Mouse (Mus musculus): ENCODE data around the gene Abi1.
A peak's percentile ranks its signal among the peaks of the same experiment; 100 is the strongest.
"Not testable (repeated sequence)": the region's sequence is repeated elsewhere in the genome, so short reads cannot be mapped to it uniquely, and the experiment has no call there.

Gene Abi1

DNA sequence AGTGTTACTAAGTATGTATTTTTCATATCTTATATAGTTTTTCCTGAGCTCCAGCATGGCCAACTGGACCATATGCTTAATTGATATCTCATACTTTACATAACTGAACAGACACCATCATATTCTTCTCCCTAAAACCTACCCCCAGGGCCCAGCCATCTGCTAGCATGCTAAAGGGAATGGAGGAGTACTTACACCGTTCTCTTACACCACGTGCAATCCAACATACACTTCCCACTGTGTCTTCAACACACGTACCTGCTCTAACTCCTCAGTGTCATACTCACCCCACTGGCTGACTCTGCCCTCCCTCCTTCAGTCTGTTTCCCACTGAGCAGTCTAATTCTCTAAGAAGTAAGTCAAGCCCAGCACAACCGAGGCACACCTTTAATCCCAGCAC lies 11.2 kb downstream of the Abi1 start:
- DNase-seq, result no peak

DNA sequence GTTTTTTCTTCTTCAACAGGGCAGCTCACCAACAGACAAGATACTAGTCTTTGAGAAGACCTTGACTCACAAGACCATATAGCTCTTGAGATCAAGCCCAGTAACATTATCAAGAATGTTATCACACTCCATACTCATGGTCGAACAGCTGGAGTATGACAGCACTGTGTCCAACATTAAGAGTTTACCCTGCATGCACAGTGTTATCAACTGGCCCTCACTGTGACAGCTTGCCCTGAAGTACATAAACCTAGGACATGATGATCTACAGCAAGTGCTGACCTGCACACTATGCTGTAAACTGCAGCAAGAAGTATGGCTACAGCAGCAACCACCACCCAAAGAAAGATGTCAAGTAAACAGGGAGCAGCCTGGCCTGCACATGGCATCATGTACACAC lies 13.7 kb downstream of the Abi1 start:
- DNase-seq, result no peak

DNA sequence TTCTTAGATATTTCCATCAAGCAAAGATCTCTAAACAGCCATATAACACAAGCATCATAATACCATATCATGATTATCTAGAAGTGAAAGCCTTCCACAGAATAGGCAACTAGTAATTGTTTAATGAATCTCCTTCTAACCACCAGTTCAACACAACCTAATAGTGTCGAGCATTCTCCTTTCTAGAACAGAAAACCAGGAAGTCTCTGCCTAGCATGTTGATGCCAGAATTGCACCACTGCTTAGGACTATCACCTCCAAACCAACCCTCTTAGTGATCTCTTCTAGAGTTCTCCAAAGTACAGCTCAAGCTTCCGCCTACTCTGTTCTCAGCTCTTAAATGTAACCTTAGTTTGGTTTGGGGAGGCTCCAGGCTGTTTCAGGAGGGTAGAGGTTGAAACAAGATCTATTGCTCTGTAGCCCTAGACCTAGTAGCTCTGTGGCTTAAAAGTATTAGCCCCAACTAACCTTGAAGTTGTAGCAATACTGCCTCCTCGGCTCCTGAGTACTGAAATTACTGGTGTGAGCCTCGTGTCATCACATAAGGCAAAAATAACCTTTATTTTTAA lies 16.2 kb downstream of the Abi1 start:
- no peak for DNase-seq

DNA sequence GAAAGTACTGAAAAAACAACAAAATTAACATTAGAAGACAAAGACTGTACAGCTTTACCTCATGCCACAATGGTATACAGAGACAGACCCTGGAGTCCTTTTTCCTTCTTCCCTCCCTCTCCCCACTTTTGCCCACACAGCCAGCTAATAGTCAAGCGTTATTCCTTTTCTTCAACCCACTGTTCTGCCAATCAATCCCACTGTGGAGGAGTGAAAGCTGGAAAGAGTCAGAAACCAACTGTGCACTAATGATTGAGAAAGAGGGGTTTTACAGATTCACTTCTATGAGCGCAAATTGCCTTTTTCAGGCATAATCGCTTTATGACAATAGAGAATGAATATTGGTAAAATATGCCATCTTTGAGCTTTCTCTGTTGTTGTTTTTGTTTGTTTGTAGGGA lies 17.0 kb downstream of the Abi1 start:
- no peak for DNase-seq

DNA sequence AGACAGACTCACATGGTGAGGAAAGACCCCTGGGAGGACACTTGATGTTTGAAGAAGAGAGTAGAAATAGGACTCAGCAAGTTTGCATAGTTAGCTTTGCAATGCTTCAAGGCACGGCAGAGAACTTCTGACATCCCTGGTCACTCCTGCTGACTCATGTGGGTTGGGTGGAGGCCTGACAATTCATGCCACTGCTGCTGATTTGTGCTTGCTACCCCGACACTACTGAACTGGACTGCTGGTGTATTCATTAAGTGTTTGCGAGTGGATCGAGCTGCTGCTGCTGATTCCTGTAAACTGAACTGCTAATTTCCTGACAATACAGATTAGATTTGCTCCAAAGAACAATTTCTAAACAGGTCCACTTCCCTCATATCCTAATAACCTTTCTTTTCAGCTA lies 18.3 kb downstream of the Abi1 start:
- DNase-seq, result peak; percentile 21

DNA sequence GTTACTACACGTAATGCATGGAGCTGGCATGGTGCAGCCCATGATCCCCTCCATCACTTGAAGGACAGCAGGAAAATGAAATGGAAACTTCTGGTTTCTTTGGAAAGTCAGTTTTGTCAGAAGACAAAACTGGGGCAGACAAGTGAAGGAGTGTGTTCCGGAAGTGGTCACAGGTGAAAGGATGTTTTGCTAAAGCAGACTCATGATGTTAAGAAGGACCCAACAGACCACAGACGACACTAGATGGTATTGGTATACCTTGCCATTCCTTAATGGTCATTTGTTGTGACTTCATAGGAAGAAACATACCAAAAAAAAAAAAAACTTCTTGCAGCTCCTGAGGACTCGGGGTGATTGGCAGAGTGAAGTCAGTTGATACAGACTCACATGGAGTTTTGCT lies 18.7 kb downstream of the Abi1 start:
- no peak for DNase-seq

DNA sequence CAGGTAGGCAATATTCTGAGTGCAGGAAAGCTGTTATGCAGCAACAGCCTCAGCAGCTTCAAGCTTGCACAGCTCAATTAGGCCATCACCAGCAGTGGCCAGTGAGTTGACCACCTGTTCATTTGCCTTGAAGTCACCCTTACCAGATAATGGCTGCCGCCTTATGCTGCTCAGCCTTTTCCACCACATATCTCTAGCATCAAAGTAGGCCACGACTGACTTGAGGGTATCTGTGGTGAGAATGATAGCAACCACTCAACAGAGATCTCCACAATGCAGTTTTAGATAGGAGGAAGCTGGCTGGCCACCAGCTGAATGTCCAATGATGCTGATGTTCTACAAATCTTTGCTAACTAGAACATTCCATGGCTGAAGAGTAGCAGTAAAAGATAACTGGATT lies 20.9 kb downstream of the Abi1 start:
- no peak for DNase-seq

DNA sequence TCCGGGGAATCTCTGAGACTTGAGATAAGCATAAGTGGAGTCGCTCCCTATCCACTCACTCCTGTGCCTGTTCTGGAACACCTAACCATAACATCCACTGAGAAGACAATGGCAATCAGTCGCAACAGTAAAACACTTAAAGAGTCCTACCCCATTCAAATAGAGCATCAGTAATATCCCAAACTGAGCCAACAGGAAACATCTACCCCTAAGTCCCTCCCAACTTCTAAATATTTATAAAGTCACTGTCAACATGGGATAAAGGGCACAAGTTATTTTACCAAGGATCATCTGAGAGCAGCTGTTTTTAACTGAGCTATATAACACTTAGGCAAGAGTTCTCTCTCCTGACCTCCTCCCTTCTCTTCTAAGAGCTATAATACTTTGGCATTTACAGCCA lies 23.9 kb downstream of the Abi1 start:
- no peak for DNase-seq

DNA sequence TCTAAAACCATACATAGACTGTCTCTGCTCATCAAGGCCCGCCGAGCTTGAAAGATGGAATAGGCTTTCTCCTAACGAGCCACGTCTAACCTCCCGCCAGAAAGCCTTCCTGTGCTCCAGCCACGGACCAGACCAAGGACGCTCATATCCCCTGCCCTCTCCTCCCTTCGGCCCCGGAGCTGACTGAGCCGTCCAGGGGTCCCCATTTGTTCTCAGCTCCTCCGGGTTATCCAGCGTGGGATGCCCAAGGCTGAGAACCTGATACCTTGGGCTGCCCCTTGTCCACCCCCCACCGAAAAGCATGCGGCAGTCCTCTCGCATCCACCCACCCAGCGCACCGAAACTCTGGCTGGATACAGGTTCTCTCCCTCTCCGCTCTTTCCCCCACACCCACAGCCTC lies 24.7 kb downstream of the Abi1 start:
- DNase-seq, result no peak

DNA sequence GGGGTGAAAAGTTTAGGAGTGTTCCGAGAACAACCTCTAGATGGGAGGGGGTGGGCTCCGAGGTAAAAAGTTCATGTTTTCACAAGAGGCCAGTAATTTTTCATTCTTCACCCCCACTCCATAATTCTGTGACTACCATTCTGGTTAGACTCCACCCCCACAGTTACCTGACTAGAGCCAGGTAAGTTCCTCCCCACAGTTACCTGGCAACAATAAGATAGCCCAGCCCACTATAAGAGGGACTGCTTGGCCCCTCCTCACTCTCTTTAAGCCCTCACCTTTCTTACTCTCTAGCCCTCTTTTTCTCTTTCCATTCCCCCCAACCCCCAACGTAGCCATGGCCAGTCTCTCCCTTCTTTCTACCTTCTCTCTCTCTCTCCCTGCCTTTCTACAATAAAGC lies 25.1 kb downstream of the Abi1 start:
- not testable (repeated sequence) for DNase-seq

DNA sequence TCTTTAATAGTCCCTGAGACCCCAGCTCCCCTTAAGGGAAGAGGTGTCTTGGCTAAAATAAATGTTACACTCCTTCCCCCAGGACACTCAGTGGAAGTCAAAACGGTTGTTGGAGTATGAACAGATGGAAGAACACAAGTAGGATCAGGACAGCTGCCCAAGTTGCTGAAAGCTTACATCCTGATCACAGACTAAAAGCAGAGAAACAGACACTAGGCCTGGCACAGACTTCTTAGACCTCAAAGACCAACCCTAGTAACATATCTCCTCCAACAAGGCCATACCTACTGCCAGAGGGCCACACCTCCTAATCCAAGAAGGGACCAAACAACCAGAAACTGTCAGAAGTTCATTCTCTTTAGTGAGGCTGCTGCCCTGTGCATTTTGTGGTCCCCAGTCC lies 31.8 kb downstream of the Abi1 start:
- DNase-seq, result no peak

DNA sequence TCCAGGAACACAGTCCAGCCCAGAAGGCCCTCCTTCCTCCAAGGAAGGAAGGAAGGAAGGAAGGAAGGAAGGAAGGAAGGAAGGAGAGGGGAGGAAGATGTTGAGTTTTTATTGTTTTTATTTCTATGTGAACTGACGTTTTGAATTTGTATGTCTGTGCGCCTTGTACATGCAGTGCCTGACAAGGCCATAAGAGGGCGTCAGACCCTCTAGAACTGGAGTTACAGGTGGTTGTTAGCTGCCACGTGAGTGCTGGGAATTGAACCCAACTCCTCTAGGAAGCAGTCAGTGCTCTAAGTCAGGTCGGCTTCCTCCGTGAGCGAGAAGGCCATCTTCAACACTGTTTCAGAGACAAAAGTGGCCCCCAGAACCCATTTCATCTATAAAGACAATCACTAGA lies 32.5 kb downstream of the Abi1 start:
- no peak for DNase-seq

DNA sequence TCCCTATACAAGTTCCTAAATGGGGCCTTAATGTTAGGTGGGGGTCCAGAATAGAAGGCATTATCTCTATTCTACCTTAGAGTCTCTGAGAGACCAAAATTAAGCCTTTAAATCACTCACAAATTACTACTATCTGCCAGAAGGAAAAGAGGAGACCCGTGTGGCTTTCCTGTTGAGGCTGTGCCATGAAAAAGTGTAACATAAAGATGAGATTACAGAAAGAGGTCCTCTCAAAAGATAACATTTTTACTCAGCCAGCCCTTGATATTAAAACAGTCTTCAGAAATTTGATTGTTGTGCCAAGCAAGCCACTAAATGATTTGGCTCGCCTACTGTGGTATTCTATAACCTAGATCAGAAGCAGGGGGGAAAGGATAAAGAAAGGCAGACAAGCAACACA lies 32.9 kb downstream of the Abi1 start:
- no peak for DNase-seq

DNA sequence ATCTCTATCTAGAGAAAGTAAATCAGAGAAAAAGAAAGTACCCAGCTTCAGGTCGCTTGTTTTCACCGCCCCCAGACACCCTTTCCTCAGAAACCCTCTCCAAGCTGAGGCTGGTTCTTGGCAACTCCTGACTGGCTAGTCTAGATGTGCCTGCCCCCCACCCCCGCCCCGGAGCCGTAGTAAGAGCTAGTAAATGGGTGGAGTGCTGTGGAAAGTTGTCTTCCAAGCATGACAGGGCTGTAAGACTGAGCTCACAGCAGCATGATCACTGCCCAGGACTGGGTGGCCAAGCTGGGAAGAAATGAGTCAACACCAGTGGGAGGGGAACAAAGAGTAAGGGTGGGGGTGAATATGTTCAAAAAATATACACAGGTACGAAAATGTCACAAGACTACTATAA lies 33.8 kb downstream of the Abi1 start:
- DNase-seq, result no peak

DNA sequence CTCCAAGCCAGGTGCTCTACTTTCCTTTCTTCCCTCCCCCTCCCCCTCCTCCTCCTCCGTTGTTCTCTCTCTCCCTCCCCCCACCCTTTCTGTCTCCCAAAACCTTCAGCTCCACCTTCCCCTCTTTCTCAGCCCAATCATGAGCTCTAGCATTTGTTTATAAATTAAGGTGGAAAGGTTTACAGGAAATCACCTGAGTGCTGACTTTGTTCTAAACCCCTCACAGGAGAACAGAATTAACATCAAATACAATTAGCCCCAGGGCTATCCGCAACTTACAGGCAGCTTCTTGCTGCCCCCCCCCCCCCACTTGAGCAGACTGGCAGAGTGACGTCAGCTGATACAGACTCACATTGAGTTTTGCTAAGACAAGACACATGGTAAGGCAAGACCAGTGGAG lies 37.4 kb downstream of the Abi1 start:
- DNase-seq, result no peak

DNA sequence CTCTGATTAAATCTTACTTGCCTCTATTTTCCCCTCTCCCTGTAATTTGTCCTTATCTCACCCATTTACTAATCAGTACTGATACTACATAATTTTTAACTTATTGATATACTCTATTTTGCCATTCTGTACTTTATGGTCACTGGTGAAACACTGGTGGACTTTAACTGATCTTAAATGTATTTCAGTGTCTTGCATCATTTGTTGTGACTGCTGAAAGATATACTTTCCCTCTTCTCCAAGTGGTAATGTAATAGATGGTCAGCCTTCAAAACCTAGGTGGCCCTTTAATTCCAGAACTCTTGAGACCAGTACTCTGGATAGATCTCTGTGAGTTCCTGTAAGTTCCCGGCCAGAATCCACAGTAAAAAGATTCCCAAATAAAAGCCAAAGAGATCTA lies 40.4 kb downstream of the Abi1 start:
- DNase-seq, result no peak

DNA sequence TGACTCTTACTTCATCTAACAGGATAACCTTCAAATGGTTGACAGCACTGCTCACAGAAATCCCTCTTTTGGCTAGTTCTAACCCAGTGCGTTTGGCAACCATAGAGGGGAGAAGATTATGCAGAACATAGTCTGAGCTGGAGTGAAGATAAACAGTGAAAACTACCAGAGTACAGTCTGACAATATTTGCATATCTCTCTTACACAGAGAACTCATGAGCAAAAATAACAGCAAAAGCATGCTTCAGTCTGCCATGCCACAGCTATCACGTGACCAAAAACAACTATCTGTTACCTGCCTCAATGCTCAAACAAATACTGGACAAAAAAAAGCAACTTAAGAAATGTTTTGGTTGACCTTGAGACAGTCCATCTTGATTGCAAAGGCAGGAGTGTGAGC lies 41.2 kb downstream of the Abi1 start:
- DNase-seq, result no peak

DNA sequence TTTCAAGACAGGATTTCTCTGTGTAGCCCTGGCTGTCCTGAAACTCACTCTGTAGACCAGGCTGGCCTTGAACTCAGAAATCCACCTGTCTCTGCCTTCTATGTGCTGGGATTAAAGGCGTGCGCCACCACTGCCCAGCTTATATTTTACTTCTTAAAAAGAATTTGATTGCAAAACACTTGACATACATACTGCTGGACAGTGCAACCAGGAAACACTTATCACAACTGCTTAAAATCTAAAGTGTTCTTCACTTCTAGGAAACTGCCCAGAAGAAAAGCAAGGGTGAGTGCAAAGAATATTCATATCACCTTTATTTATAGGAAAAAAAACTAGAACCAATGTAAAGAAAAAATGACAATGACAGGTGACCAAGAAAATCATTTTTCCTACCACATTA lies 42.0 kb downstream of the Abi1 start:
- DNase-seq, result no peak

DNA sequence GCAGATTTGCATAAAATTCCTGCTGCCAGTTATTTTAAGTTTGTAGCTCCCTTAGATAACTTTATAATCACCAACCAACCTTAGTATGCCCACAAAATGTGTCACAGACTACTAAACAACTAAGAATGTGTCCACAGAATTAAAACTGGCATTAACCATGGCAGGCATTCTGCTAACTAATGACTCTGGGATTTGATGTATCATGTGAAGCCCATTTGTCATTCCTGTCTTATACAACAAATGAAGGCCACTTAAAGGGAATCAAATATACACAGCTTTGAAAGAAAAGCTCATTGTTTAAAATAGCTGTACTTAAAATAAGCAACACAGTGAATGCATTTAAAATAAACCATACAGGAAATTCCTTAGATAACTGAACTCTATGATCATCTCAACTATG lies 44.0 kb downstream of the Abi1 start:
- DNase-seq, result no peak

DNA sequence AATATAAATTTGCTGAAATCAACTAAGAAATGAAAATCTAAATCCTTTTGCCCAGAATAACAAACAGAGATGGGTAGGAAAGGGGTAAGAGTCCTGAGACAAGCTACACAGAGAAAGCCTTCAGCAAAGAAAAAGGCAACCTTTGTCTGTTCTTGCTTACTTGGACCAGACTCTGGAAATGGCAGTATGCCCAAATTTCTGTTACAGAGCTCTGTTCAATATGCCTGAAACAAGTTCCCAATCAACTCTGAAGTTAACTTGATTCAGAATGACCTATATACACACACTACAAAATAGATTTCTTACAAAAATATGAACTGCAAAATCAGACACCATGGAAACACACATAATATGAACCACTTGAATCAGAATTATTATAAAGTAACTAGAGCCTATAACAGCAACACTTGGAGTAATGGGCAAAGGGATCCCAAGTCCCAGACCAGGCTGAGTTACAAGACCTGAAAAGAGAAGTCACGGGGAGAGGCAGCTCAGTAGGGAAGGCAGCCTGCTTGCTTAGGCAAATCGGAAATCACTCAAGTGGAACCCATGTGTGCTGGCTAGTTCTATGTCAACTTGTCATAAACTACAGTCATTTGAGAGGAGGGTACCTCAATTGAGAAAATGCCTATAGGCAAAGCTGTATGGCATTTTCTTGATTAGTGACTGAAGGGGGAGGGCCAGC lies 53.9 kb downstream of the Abi1 start:
- DNase-seq, result peak; percentile 19

DNA sequence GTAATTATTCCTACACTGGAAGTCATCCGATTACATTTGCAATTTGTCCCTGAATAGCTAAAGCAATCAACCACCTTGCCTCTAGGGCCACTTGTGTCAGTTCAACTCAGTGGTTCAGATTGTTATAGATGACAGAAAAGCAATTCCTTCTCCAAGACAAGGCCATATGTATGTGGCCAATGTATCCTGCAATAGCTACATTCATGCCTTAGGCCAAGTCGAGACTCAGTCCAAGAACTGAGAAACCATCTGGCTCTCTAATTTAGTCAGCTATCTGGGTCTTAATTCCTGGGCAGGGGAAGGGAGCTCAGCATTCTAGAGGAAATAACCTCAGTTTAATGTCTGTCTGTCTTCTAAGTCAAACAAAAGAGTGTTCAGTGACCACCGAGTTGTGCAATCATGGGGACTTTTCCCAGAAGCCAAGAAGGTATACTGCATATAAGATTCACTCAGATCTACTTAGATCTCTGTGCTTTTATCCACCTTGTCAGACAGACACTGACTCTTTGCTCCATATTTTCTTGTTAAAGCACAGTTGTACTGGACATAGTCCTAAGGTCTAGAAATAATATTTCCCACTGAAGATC lies 62.6 kb downstream of the Abi1 start:
- DNase-seq, result no peak

DNA sequence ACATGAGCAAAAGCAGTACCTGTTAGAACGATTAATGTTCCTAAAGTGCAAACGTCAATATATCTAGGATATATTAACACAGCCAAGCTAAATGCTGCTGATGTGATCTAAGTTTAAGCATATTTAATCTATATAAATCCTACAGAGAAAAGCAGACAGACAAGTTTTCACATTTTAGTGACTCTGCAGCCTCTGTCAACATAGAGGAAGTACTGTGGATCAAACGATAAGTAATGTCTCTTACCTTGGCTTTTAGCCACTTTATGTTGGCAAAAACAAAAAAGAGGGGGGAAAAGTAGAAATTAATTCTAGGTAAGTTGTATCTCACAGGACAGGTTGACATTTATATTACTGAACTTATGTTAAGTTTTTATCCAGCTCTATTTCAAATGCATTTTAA lies 77.1 kb downstream of the Abi1 start:
- no peak for DNase-seq

DNA sequence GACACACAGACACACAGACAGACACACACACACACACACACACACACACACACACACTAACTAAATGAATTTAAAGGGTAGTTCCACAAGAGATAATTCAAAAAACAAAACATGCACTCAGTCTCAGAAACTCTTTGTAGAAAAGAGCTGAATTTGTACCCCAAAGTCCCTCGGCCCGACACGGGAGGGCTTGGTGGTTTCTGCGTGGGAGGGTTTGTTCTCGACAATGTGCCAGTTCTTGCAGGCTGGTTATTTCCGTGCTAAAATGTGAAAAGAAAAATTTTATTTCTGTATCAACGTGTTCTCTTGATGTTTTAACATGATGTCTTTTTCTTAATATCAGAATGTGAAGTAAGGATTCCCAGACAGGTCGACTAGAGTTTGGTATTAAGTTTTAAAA lies 77.8 kb downstream of the Abi1 start:
- no peak for DNase-seq

DNA sequence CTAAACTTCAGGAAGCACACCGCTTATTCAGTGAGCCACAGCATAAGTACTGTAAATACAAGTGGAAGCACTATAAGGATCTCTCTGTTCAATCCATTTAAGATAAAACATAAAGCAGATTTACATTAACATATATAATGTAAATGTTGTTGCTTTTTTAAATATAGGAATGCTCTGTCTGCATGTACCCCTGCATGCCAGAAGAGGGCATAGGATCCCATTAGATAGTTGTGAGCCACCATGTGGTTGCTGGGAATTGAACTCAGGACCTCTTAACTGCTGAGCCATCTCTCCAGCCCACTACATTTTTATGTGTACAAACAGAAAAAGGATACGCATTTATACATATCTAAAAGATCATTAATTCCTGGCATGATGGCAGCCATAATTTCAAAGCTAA lies 78.4 kb downstream of the Abi1 start:
- no peak for DNase-seq

DNA sequence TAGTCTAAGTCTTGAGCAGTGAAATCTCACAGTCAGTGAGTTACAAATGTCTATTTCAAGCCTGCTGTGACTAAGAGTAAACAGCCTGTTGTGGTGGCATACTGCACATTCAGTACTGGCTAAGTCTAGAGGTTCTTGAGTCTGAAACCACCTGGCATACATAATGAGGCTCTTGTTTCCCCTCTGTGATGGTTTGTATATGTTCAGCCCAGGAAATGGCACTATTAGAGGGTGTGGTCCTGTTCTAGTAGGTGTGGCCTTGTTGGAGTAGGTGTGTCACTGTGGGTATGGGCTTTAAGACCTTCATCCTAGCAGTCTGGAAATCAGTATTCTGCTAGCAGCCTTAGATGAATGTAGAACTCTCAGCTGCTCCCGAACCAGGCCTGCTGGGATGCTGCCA lies 82.6 kb downstream of the Abi1 start:
- no peak for DNase-seq
